Mouse (Mus musculus): Measurements from ENCODE around the gene Ccdc113. TPM values are rescaled to one million over a fixed set of nuclear protein-coding genes. Genes with fewer than 3 reads are reported as not detected.

Ccdc113 gene
- polyA plus RNA-seq, 1 experiment from 2014 or later = 0.78 TPM

GRCm38 (mm10) chr8:95543065-95543464 lies 9.2 kb downstream of the Ccdc113 start:
- no peak for ATAC-seq (ENCODE audit: low FRiP score)
- H3K27ac ChIP-seq (replicated peaks) = no peak overlapping the region
- H3K4me2 ChIP-seq = no peak overlapping the region
- no peak overlapping the region for H3K9ac ChIP-seq (replicated peaks)
- WGBS = 67% methylated on average over 3 of the region's 3 CpGs
- H3K36me3 ChIP-seq = no peaks in the 10 kb centered on the region
- H3K27me3 ChIP-seq (replicated peaks) = no peaks in the 10 kb centered on the region
- no peak overlapping the region for H3K4me3 ChIP-seq (replicated peaks)
- H3K4me1 ChIP-seq = no peaks in the 10 kb centered on the region
- no peaks in the 10 kb centered on the region for H3K9me3 ChIP-seq (replicated peaks)

- Histone ChIP-seq H3K27me3 (replicated peaks) (no peaks in the 10 kb centered on the region), H3K4me1 (peaks cover 13% of the 10 kb centered on the region), H3K36me3 (no peaks in the 10 kb centered on the region), H3K9ac (replicated peaks) (no peak overlapping the region), H3K27ac (replicated peaks) (no peak overlapping the region), H3K9me3 (replicated peaks) (no peaks in the 10 kb centered on the region), H3K4me2 (no peak overlapping the region), H3K4me3 (replicated peaks) (no peak overlapping the region)
- ATAC-seq (ENCODE audit: low FRiP score) = no peak
- 89% methylated on average over 17 of the region's 17 CpGs for WGBS
These were observed 11.9 kb downstream of the Ccdc113 start for GRCm38 (mm10) chr8:95545815-95546214.

GRCm38 (mm10) chr8:95546986-95547385 lies 13.1 kb downstream of the Ccdc113 start:
- Histone ChIP-seq H3K9ac (replicated peaks) (no peak overlapping the region), H3K4me3 (replicated peaks) (no peak overlapping the region), H3K9me3 (replicated peaks) (no peaks in the 10 kb centered on the region), H3K36me3 (no peaks in the 10 kb centered on the region), H3K27me3 (replicated peaks) (no peaks in the 10 kb centered on the region), H3K4me1 (peaks cover 14% of the 10 kb centered on the region), H3K4me2 (no peak overlapping the region), H3K27ac (replicated peaks) (no peak overlapping the region)
- no peak for ATAC-seq (ENCODE audit: low FRiP score)
- WGBS = 84% methylated on average over 4 of the region's 4 CpGs

GRCm38 (mm10) chr8:95547931-95548330 lies 14.0 kb downstream of the Ccdc113 start:
- Histone ChIP-seq H3K27ac (replicated peaks) (no peak overlapping the region), H3K4me3 (replicated peaks) (no peak overlapping the region), H3K9me3 (replicated peaks) (no peaks in the 10 kb centered on the region), H3K36me3 (no peaks in the 10 kb centered on the region), H3K4me2 (no peak overlapping the region), H3K9ac (replicated peaks) (no peak overlapping the region), H3K27me3 (replicated peaks) (no peaks in the 10 kb centered on the region), H3K4me1 (peaks cover 14% of the 10 kb centered on the region)
- WGBS = 67% methylated on average over 8 of the region's 8 CpGs
- no peak for ATAC-seq (ENCODE audit: low FRiP score)

DNA sequence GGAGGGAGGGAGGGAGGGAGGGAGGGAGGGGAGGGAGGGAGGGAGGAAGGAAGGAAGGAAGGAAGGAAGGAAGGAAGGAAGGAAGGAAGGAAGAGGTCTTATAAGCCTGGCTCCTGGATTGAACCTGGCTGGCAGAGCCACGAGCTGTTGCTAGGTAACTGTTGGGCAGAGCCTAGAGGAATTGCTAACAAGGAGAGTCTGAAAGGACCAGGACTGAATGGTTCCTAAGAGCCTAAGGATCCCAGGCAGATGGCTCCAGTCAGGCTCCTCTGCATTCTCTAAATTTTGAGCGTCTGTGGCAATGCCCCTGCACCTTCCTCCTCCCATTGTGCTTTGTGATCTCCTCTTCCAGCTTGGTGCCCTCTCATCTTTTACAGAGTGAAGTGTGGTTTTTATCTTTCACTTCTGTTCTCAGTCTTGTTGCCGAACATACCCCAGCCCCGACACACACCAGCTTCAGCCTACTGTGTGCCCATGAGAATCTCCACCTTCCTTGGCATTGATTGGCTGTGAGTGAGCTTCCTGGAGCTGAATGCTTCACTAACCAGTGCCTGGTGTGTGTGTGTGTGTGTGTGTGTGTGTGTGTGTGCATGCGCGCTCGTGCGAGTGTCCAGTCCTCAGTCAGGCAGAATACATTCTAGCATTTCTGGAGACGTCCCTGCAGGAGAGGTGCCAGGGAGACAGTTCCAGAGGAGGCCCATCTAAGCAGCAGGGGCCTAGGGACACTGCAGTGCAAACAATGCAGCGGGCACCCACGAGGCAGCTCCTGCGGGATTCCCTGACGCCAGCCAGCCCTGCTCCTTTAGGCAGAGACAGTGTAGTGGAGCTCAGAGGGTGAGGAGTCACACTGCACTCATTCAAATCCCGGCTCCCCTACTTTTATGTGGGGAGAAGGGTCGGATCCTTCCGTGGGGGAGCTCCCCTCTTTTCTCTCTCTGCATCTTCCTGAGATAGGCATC lies 16.3 kb downstream of the Ccdc113 start:
- Histone ChIP-seq H3K9me3 (replicated peaks) (no peaks in the 10 kb centered on the region), H3K9ac (replicated peaks) (no peak overlapping the region)
- 41% methylated on average over 16 of the region's 16 CpGs for WGBS

DNA sequence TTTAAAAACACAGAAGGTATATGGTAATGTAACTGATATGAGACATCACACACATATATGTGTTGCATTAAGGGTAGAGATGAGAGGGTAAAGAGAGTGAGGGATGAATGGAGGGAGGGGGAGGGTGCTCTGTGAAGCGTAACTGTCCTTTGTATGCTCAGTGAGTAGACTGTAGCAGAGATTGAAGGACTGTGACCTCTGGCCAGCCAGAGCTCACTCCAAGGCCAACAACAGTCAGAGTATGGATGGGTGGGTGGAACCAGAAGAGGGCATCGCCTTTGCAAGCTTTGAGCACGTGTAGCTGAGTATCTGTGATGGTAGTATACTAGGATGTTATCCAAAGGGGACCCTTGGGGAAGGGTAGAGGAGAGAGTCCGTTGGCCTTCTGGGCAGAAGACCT lies 17.7 kb downstream of the Ccdc113 start:
- H3K4me1 ChIP-seq = peaks cover 14% of the 10 kb centered on the region
- no peaks in the 10 kb centered on the region for H3K27me3 ChIP-seq (replicated peaks)
- no peak for ATAC-seq (ENCODE audit: low FRiP score)
- H3K4me3 ChIP-seq (replicated peaks) = no peak overlapping the region
- H3K4me2 ChIP-seq = no peak overlapping the region
- WGBS = 75% methylated on average over 4 of the region's 4 CpGs
- H3K36me3 ChIP-seq = no peaks in the 10 kb centered on the region
- H3K9ac ChIP-seq (replicated peaks) = no peak overlapping the region
- H3K27ac ChIP-seq (replicated peaks) = no peak overlapping the region
- H3K9me3 ChIP-seq (replicated peaks) = no peaks in the 10 kb centered on the region

More for the DNA sequence above, 16.3 kb downstream of the Ccdc113 start:
- Histone ChIP-seq H3K4me2 (peak overlapping the region; percentile 27), H3K27me3 (replicated peaks) (no peaks in the 10 kb centered on the region), H3K4me3 (replicated peaks) (no peak overlapping the region), H3K27ac (replicated peaks) (peak overlapping the region; percentile 74), H3K36me3 (no peaks in the 10 kb centered on the region), H3K4me1 (peaks cover 14% of the 10 kb centered on the region)
- peak; percentile 88 for ATAC-seq (ENCODE audit: low FRiP score)

DNA sequence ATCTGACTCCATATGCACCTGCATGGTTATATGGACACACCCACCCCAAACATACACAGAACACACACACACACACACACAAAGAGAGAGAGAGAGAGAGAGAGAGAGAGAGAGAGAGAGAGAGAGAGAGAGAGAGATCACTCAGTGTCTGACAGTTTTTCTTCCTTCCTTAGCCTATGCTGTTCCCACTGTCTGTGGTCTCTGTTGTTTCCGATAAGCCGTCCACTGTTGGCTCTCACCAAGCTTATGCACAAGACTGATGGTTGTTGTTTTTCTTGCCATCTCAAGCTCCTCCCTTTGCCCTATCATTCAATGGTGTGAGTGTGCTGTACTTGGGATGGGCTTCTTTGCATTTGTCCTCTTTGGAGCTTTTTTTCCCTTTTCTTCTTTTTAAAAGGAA lies 22.1 kb downstream of the Ccdc113 start:
- WGBS = 82% methylated on average over 2 of the region's 2 CpGs
- no peak overlapping the region for H3K9ac ChIP-seq (replicated peaks)
- H3K36me3 ChIP-seq = no peaks in the 10 kb centered on the region
- no peak overlapping the region for H3K4me2 ChIP-seq
- no peaks in the 10 kb centered on the region for H3K27me3 ChIP-seq (replicated peaks)
- H3K4me1 ChIP-seq = no peaks in the 10 kb centered on the region
- H3K4me3 ChIP-seq (replicated peaks) = no peak overlapping the region
- no peak for ATAC-seq (ENCODE audit: low FRiP score)
- no peak overlapping the region for H3K27ac ChIP-seq (replicated peaks)
- no peaks in the 10 kb centered on the region for H3K9me3 ChIP-seq (replicated peaks)

DNA sequence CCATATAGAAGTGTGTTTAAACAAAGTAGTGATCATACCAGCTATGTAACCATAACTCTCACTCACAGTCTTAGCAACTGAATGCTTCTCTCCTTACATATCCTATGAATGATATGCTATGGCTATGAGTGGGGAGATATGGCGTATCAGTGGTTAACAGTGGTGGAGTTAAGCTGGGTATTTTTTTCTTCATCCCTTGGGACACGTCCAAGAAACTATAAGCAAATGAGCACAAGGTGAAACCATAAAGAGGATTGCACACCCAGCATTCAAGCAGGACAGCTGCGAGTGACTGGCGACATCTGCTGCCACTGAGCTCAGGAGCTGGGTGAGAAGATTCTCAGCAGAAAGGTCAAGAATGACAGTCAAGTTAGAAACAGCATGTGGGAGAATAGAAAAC lies 32.3 kb downstream of the Ccdc113 start:
- Histone ChIP-seq H3K36me3 (no peaks in the 10 kb centered on the region), H3K9ac (replicated peaks) (no peak overlapping the region), H3K27me3 (replicated peaks) (no peaks in the 10 kb centered on the region), H3K4me3 (replicated peaks) (no peak overlapping the region), H3K9me3 (replicated peaks) (0 out of 2 replicates have a peak, but pooled peaks cover 5% of the 10 kb centered on the region), H3K27ac (replicated peaks) (no peak overlapping the region), H3K4me2 (no peak overlapping the region), H3K4me1 (no peaks in the 10 kb centered on the region)
- ATAC-seq (ENCODE audit: low FRiP score) = no peak
- 78% methylated on average over 4 of the region's 4 CpGs for WGBS

DNA sequence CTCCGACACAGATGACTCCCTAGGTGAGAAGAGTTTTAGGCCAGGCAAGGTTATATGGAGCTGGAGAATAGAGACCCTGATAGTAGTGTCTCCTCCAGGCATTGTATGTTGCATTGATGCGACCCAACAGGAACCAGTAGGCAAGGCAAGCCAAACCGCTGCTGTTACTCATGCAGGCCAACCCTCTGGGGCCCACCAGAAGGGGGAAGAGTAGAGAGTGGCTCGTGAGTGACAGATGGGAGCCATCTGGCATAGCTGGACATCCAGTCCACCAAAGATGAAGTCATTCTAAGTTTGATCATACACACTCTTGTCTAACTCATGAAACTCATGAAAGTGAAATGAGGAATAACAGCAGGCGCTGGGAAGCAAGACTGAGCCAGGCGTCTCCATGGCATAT lies 32.9 kb downstream of the Ccdc113 start:
- H3K4me3 ChIP-seq (replicated peaks) = no peak overlapping the region
- 0 out of 2 replicates have a peak, but pooled peaks cover 8% of the 10 kb centered on the region for H3K9me3 ChIP-seq (replicated peaks)
- ATAC-seq (ENCODE audit: low FRiP score) = no peak
- no peaks in the 10 kb centered on the region for H3K36me3 ChIP-seq
- no peak overlapping the region for H3K9ac ChIP-seq (replicated peaks)
- H3K27me3 ChIP-seq (replicated peaks) = no peaks in the 10 kb centered on the region
- no peak overlapping the region for H3K4me2 ChIP-seq
- no peak overlapping the region for H3K27ac ChIP-seq (replicated peaks)
- WGBS = 86% methylated on average over 6 of the region's 6 CpGs
- no peaks in the 10 kb centered on the region for H3K4me1 ChIP-seq

- Histone ChIP-seq H3K4me3 (replicated peaks) (no peak overlapping the region), H3K27ac (replicated peaks) (no peak overlapping the region), H3K9ac (replicated peaks) (no peak overlapping the region), H3K36me3 (no peaks in the 10 kb centered on the region), H3K4me1 (no peaks in the 10 kb centered on the region), H3K27me3 (replicated peaks) (no peaks in the 10 kb centered on the region), H3K4me2 (no peak overlapping the region), H3K9me3 (replicated peaks) (0 out of 2 replicates have a peak, but pooled peaks cover 8% of the 10 kb centered on the region)
- 91% methylated on average over 5 of the region's 5 CpGs for WGBS
- ATAC-seq (ENCODE audit: low FRiP score) = no peak
These were observed 39.3 kb downstream of the Ccdc113 start for GRCm38 (mm10) chr8:95573146-95573545.

GRCm38 (mm10) chr8:95576240-95576639 lies 42.4 kb downstream of the Ccdc113 start, which contains the start of gene Prss54:
Gene Prss54 (minus strand): TSS chr8:95576340.
- Histone ChIP-seq H3K9me3 (replicated peaks) (0 out of 2 replicates have a peak, but pooled peaks cover 2% of the 10 kb centered on the region), H3K4me1 (no peaks in the 10 kb centered on the region), H3K27ac (replicated peaks) (no peak within 1 kb of the TSS), H3K9ac (replicated peaks) (no peak within 1 kb of the TSS), H3K4me3 (replicated peaks) (no peak within 1 kb of the TSS), H3K36me3 (no peaks in the 10 kb centered on the region), H3K27me3 (replicated peaks) (no peaks in the 10 kb centered on the region), H3K4me2 (no peak within 1 kb of the TSS)
- WGBS = 85% methylated on average over 10 of the region's 10 CpGs
- ATAC-seq (ENCODE audit: low FRiP score) = no peak

DNA sequence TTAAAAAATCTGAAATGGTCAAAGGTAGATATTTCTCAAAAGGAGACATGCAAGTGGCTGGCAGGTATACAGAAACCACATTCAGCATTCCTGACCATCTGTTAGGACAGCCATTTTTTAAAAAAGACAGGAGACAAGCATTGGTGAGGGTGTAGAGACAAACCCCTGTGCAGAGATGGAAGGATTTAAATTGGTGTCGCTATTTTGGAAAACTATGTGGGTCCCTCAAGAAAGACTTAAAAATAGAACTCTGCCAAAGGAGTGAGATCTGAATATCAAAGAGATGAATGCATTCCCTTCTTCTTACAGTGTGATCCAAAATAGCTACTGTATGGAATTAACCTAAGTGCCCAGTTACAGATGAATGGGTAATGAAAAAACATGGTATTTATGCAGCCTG lies 53.5 kb downstream of the Ccdc113 start:
- ATAC-seq (ENCODE audit: low FRiP score) = no peak
- no peaks in the 10 kb centered on the region for H3K9me3 ChIP-seq (replicated peaks)
- H3K27me3 ChIP-seq (replicated peaks) = no peaks in the 10 kb centered on the region
- H3K4me1 ChIP-seq = no peaks in the 10 kb centered on the region
- H3K36me3 ChIP-seq = no peaks in the 10 kb centered on the region
- H3K4me2 ChIP-seq = no peak overlapping the region
- no peak overlapping the region for H3K4me3 ChIP-seq (replicated peaks)
- H3K9ac ChIP-seq (replicated peaks) = no peak overlapping the region
- 91% methylated on average over 1 of the region's 1 CpGs for WGBS
- no peak overlapping the region for H3K27ac ChIP-seq (replicated peaks)

Measured in neural tube, embryonic 15.5 days (tissue).